Mouse (Mus musculus): ENCODE data around the gene Nfrkb.

GRCm38 (mm10) chr9:31385947-31386354 is at the start of gene Nfrkb:
- TF ChIP-seq CTCF (IDR thresholded peaks at IDR 0.05; ENCODE audit: control insufficient read depth, insufficient read depth, low read length) (no peak), POLR2A (IDR thresholded peaks at IDR 0.05; ENCODE audit: borderline replicate concordance, control insufficient read depth, low read depth, low read length) (peak; percentile 79; the same call in 1 of the 2 replicates)

Data from bone marrow, adult 2 months (tissue).